Comparison of ENCODE assay signal across 8 mouse cellular contexts in genomic region chr7:44467811-44468411, GRCm38 (mm10). TPM values are rescaled to one million over a fixed set of nuclear protein-coding genes. Genes with fewer than 3 reads are reported as not detected.
DNase-seq lines count a peak whose midpoint lies in the region; ATAC-seq and TF ChIP-seq lines count a peak whose summit lies in the region.

Josd2 (plus strand) TSS chr7:44467980.

- H3K4me2 ChIP-seq in CH12.LX (ENCODE audit: insufficient read depth, low read depth, poor library complexity, severe bottlenecking): peak within 1 kb of the TSS; percentile 69
- H3K4me2 ChIP-seq in forebrain, embryonic 11.5 days (ENCODE audit: low read depth, low read length, severe bottlenecking): peak within 1 kb of the TSS; percentile 67
- peak within 1 kb of the TSS; percentile 91 for H3K4me2 ChIP-seq in heart, embryonic 16.5 days (ENCODE audit: low read depth, low read length)
- H3K4me2 ChIP-seq in liver, embryonic 15.5 days: peak within 1 kb of the TSS; percentile 84
- peak within 1 kb of the TSS; percentile 58 for H3K4me2 ChIP-seq in neural tube, embryonic 12.5 days (replicated peaks)

- peaks cover 8 to 25% of the 10 kb centered on the region in 2 experiments for H3K4me1 ChIP-seq in CH12.LX (ENCODE audit: control insufficient read depth in 1 of 2, insufficient read depth in 2 of 2)
- H3K4me1 ChIP-seq in forebrain, embryonic 11.5 days (replicated peaks; ENCODE audit: control insufficient read depth, insufficient read depth, low read length): peaks cover 18% of the 10 kb centered on the region
- peaks cover 45% of the 10 kb centered on the region for H3K4me1 ChIP-seq in heart, embryonic 16.5 days (ENCODE audit: control insufficient read depth, insufficient read depth, low read length)
- peaks cover 96% of the 10 kb centered on the region for H3K4me1 ChIP-seq in liver, embryonic 15.5 days (replicated peaks)
- peaks cover 39% of the 10 kb centered on the region for H3K4me1 ChIP-seq in neural tube, embryonic 12.5 days

- 1% methylated on average over 42 of the region's 42 CpGs for WGBS in forebrain, embryonic 11.5 days
- WGBS in heart, embryonic 16.5 days: under 1% methylated on average over 42 of the region's 42 CpGs
- under 1% methylated on average over 42 of the region's 42 CpGs for WGBS in liver, embryonic 15.5 days (ENCODE audit: insufficient replicate concordance)
- under 1% methylated on average over 42 of the region's 42 CpGs for WGBS in neural tube, embryonic 12.5 days

- no peak within 1 kb of the TSS for H3K27ac ChIP-seq in CH12.LX (ENCODE audit: insufficient read depth, low read depth)
- peak within 1 kb of the TSS; percentile 87 for H3K27ac ChIP-seq in forebrain, embryonic 11.5 days (ENCODE audit: low read depth, low read length)
- peak within 1 kb of the TSS; percentile 99 for H3K27ac ChIP-seq in heart, embryonic 16.5 days (ENCODE audit: low read length)
- H3K27ac ChIP-seq in liver, embryonic 15.5 days (replicated peaks): peak within 1 kb of the TSS; percentile 93
- H3K27ac ChIP-seq in neural tube, embryonic 12.5 days: peak within 1 kb of the TSS; percentile 64; the same call in 1 of the 2 replicates

- H3K36me3 ChIP-seq in CH12.LX (replicated peaks in 1 of 2; ENCODE audit: control insufficient read depth in 1 of 2, insufficient read depth in 1 of 2, low read length in 1 of 2): peaks cover 4 to 27% of the 10 kb centered on the region in 2 experiments
- H3K36me3 ChIP-seq in forebrain, embryonic 11.5 days (ENCODE audit: control insufficient read depth, insufficient read depth, low read length): no peaks in the 10 kb centered on the region
- no peaks in the 10 kb centered on the region for H3K36me3 ChIP-seq in heart, embryonic 16.5 days (ENCODE audit: control insufficient read depth, insufficient read depth)
- H3K36me3 ChIP-seq in liver, embryonic 15.5 days (replicated peaks): peaks cover 28% of the 10 kb centered on the region
- H3K36me3 ChIP-seq in neural tube, embryonic 12.5 days: peaks cover 5% of the 10 kb centered on the region; the same call in 1 of the 2 replicates

- no peak for TF ChIP-seq EP300 in CH12.LX (IDR thresholded peaks at IDR 0.05; ENCODE audit: low read length)

- no peak for TF ChIP-seq RAD21 in CH12.LX (IDR thresholded peaks at IDR 0.05; ENCODE audit: low read depth, low read length)

- no peaks in the 10 kb centered on the region for H3K79me2 ChIP-seq in CH12.LX (replicated peaks; ENCODE audit: control insufficient read depth, extremely low read depth, insufficient read depth, poor library complexity, severe bottlenecking)

- ATAC-seq in forebrain, embryonic 11.5 days (replicated peaks; ENCODE audit: low FRiP score): peak; percentile 94
- peak; percentile 85 for ATAC-seq in heart, embryonic 16.5 days (replicated peaks; ENCODE audit: extremely low read depth, insufficient read depth, low FRiP score)
- peak; percentile 86 for ATAC-seq in liver, embryonic 15.5 days (ENCODE audit: insufficient read depth)
- peak; percentile 93 for ATAC-seq in neural tube, embryonic 12.5 days (ENCODE audit: low FRiP score, low read depth)

- TF ChIP-seq POLR2A in CH12.LX (IDR thresholded peaks at IDR 0.05; ENCODE audit: low read depth, low read length): peak; percentile 93

- peaks cover 32% of the 10 kb centered on the region for H3K27me3 ChIP-seq in CH12.LX (replicated peaks)
- no peaks in the 10 kb centered on the region for H3K27me3 ChIP-seq in forebrain, embryonic 11.5 days (ENCODE audit: control insufficient read depth, insufficient read depth, low read length)
- peaks cover 7% of the 10 kb centered on the region; the same call in 1 of the 2 replicates for H3K27me3 ChIP-seq in heart, embryonic 16.5 days (ENCODE audit: control insufficient read depth, insufficient read depth, low read length)
- H3K27me3 ChIP-seq in liver, embryonic 15.5 days: peaks cover 32% of the 10 kb centered on the region
- peaks cover 8% of the 10 kb centered on the region; the same call in 1 of the 2 replicates for H3K27me3 ChIP-seq in neural tube, embryonic 12.5 days (replicated peaks)

- in situ Hi-C loops in CH12.LX (cut with MboI; ENCODE audit: low pct_ligation_motif_present, low pct_unique_long_range_greater_than_20kb, low sequenced_read_pairs): no loop called here

- dilution Hi-C loops in CH12.LX (cut with MboI; ENCODE audit: extremely low pct_ligation_motif_present, extremely low pct_unique_long_range_greater_than_20kb, low sequenced_read_pairs): no loop called here

- H3K4me3 ChIP-seq in CH12.LX (replicated peaks in 1 of 3; ENCODE audit: low read depth in 2 of 3, low read length in 2 of 3, poor library complexity in 1 of 3): peak within 1 kb of the TSS; percentile 68 to 87 (median 85)
- H3K4me3 ChIP-seq in forebrain, embryonic 11.5 days (ENCODE audit: low read depth, low read length): peak within 1 kb of the TSS; percentile 55
- peak within 1 kb of the TSS; percentile 77 for H3K4me3 ChIP-seq in heart, embryonic 16.5 days (ENCODE audit: low read length)
- peak within 1 kb of the TSS; percentile 82 for H3K4me3 ChIP-seq in liver, embryonic 15.5 days (replicated peaks)
- H3K4me3 ChIP-seq in neural tube, embryonic 12.5 days: peak within 1 kb of the TSS; percentile 60

- no peak for TF ChIP-seq CTCF in CH12.LX (conservative IDR thresholded peaks at IDR 0.05 in 1 of 2, IDR thresholded peaks at IDR 0.05 in 1 of 2; ENCODE audit: low read depth in 2 of 2, low read length in 2 of 2)

- H3K9ac ChIP-seq in CH12.LX (ENCODE audit: insufficient read depth, low read depth): peak within 1 kb of the TSS; percentile 80
- peak within 1 kb of the TSS; percentile 72 for H3K9ac ChIP-seq in forebrain, embryonic 11.5 days (ENCODE audit: low read length)
- peak within 1 kb of the TSS; percentile 85 for H3K9ac ChIP-seq in heart, embryonic 16.5 days (ENCODE audit: low read length)
- peak within 1 kb of the TSS; percentile 84 for H3K9ac ChIP-seq in liver, embryonic 15.5 days
- peak within 1 kb of the TSS; percentile 58 for H3K9ac ChIP-seq in neural tube, embryonic 12.5 days

- no peaks in the 10 kb centered on the region for H3K9me3 ChIP-seq in CH12.LX (replicated peaks; ENCODE audit: low read length)
- H3K9me3 ChIP-seq in forebrain, embryonic 11.5 days (ENCODE audit: control insufficient read depth, low read length): no peaks in the 10 kb centered on the region
- H3K9me3 ChIP-seq in heart, embryonic 16.5 days (replicated peaks; ENCODE audit: control insufficient read depth, low read length): no peaks in the 10 kb centered on the region
- no peaks in the 10 kb centered on the region for H3K9me3 ChIP-seq in liver, embryonic 15.5 days (replicated peaks)
- no peaks in the 10 kb centered on the region for H3K9me3 ChIP-seq in neural tube, embryonic 12.5 days

- peak; percentile 99 for DNase-seq in CH12.LX (ENCODE audit: extremely low read depth)
- DNase-seq in c-Kit-positive CD71-positive TER-119-negative erythroid progenitor cells, embryonic 14.5 days (ENCODE audit: low read depth): peak; percentile 98
- DNase-seq in forebrain, embryonic 11.5 days (ENCODE audit: low spot score): peak; percentile 96
- DNase-seq in kidney, postnatal 36 days: peak; percentile 94 to 98
- DNase-seq in telencephalon, adult 2 months (ENCODE audit: low read depth, low spot score): peak; percentile 99

TF ChIP-seq in CH12.LX, 34 proteins besides CTCF, POLR2A, EP300 and RAD21 (continues in another document):
- TF ChIP-seq ZC3H11A (IDR thresholded peaks at IDR 0.05; ENCODE audit: low read depth, low read length) (no peak), HCFC1 (IDR thresholded peaks at IDR 0.05; ENCODE audit: low read depth, low read length) (peak; percentile 98), SIN3A (IDR thresholded peaks at IDR 0.05; ENCODE audit: low read length) (peak; percentile 91), POLR2AphosphoS2 (IDR thresholded peaks at IDR 0.05; ENCODE audit: low read depth, low read length) (peak; percentile 80; the same call in 1 of the 2 replicates), KAT2A (IDR thresholded peaks at IDR 0.05; ENCODE audit: insufficient replicate concordance, low read length) (peak; percentile 98; the same call in 1 of the 2 replicates), NRF1 (IDR thresholded peaks at IDR 0.05; ENCODE audit: low read depth, low read length) (peak; percentile 65), CHD2 (IDR thresholded peaks at IDR 0.05; ENCODE audit: low read length) (peak; percentile 100), USF2 (conservative IDR thresholded peaks at IDR 0.05; ENCODE audit: low read depth, low read length) (no peak), PAX5 (IDR thresholded peaks at IDR 0.05; ENCODE audit: low read length) (no peak), TBP (conservative IDR thresholded peaks at IDR 0.05; ENCODE audit: low read depth, low read length) (peak; percentile 77), E2F4 (IDR thresholded peaks at IDR 0.05; ENCODE audit: insufficient replicate concordance, low read depth, low read length) (no peak), NELFE (IDR thresholded peaks at IDR 0.05; ENCODE audit: low read depth, low read length) (peak; percentile 91), CHD1 (IDR thresholded peaks at IDR 0.05; ENCODE audit: low read depth, low read length) (no peak), MEF2A (IDR thresholded peaks at IDR 0.05; ENCODE audit: borderline replicate concordance, low read depth, low read length) (peak; percentile 66; the same call in 1 of the 2 replicates), ZMIZ1 (IDR thresholded peaks at IDR 0.05; ENCODE audit: low read depth, low read length) (peak; percentile 94), BHLHE40 (IDR thresholded peaks at IDR 0.05; ENCODE audit: low read depth, low read length) (0 out of 2 replicates have a peak, but pooled peaks have one; percentile 28), UBTF (IDR thresholded peaks at IDR 0.05; ENCODE audit: low read depth, low read length) (no peak), SMC3 (IDR thresholded peaks at IDR 0.05; ENCODE audit: low read depth, low read length) (no peak), MAZ (IDR thresholded peaks at IDR 0.05; ENCODE audit: low read depth, low read length) (peak; percentile 94), MAX (IDR thresholded peaks at IDR 0.05; ENCODE audit: low read length) (peak; percentile 72; the same call in 1 of the 2 replicates), TCF12 (IDR thresholded peaks at IDR 0.05; ENCODE audit: low read depth, low read length) (peak; percentile 78; the same call in 1 of the 2 replicates), IRF4 (IDR thresholded peaks at IDR 0.05; ENCODE audit: low read depth, low read length) (peak; percentile 41; the same call in 1 of the 2 replicates), USF1 (IDR thresholded peaks at IDR 0.05; ENCODE audit: low read depth, low read length) (no peak)

RNA-seq across cellular contexts. Expression of gene Josd2, which starts in this region (rescaled TPM):
- total RNA-seq in CH12.LX (2012; rRNA removed) (53.0 and 57.7 TPM in 2 replicates), CH12.LX (2014; rRNA removed) (23.4 and 33.9 TPM in 2 replicates)
- polyA plus RNA-seq in CH12.LX (2012; ENCODE audit: insufficient read length, low read depth): 45.9 and 54.8 TPM in 2 replicates
- 60.9 and 68.9 TPM in 2 replicates for polyA plus RNA-seq in forebrain, embryonic 11.5 days (2014; fragmentation: Nextera tagmentation; extraction: Ambion mirVana)
- 157 and 169 TPM in 2 replicates for polyA plus RNA-seq in heart, embryonic 16.5 days (2015; fragmentation: Nextera tagmentation; extraction: Ambion mirVana)
- polyA plus RNA-seq in liver, embryonic 15.5 days (2015; fragmentation: Nextera tagmentation; extraction: Ambion mirVana): 175 and 198 TPM in 2 replicates
- polyA plus RNA-seq in neural tube, embryonic 12.5 days (2016; fragmentation: Nextera tagmentation; extraction: Ambion mirVana): 61.5 and 61.7 TPM in 2 replicates
